Mouse (Mus musculus): ENCODE results near the gene Trdmt1.

Trdmt1 gene

DNA sequence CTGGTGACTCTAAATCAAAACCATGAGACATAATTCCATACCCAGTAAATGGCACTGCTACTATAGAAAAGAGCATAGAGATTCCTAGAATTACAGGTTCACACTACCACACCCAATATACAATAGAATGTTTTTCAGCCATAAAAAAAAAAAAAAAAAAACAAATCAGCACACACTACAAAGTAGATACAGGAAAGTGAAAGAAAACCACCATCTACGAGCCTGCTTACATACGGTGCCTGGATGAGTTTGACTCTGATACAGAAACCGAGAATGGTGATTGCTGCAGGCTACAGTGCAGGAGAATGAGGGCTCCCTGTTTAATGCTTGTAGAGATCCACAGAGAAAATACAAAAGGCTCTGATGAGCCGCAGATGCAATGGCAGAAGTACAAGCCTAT, 51.5 kb downstream of the Trdmt1 start:
- no peak for DNase-seq

DNA sequence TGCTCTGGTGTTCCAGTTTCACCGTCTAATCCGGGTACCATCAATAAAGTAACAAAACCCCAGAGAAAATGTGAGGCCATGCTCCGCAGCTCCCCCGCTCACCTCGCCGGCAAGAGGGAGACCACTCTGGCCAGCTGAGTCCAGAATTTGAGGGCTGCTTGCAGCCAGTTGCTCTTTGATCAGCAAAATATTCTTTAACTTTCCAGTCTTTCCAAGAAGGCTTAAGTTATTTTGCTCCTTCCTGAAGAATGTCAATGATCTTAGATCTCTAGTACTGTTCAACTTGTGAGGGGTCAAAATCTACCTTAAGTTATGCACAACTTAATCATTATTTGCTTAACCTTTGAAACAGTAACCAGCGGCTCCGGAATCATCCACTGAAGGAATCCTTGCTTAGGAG, 52.7 kb downstream of the Trdmt1 start, which contains the start of gene Cubn:
TSS of gene Cubn (minus strand) at position 80 of the 400 bp plus-strand sequence.
- no peak for DNase-seq

DNA sequence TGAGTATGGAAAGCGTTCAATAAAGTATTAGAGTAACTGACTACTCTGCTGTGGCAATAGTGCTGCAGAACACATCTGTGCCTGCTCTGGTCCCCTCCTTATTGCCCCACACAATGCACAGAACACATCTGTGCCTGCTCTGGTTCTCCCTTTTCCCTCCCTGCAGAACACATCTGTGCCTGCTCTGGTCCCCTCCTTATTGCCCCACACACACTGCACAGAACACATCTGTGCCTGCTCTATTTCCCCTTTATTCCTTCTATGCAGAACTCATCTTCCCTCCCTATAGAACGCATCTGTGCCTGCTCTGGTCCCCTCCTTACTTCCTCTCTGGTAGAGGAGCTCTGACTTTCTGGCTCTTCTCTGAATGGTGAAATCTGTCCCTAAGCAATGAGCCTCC, 54.0 kb downstream of the Trdmt1 start:
- no peak for DNase-seq

DNA sequence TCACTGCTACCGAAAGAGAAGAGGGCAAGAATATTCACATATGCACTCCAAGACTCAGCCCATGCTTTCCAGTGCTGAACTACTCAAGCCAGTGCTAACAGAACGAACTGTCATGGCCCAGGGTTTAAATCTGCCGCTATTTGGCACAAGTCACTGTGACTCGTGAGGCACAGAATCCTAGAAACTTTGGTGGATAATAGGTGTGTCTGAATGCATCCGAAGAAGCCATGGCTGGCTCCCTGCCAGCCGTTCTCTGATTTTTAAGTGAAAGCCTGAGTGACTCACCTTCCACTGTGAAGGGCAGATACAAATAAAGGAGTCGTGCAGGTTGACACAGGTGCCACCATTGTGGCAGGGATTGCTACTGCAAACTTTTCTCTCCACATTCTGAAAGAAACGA, 58.0 kb downstream of the Trdmt1 start:
- no peak for DNase-seq

DNA sequence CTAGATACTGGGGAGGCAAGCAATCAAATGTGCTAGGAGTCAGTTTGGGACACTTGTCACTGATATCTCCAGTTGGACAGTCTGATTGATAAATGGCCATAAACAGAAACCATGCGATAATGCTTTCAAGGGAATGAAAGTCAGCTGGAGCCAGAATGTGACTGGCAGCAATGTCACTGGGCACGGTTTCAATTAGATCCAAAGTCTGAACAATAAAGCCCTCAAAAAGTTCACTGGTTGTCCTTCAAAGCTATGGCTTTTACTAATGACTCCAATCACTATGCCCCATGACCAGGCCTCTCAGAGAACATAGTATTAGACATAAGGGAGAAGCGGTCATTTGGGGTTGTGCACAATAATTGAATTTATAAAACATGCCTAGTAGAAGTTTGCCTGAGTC, 59.9 kb downstream of the Trdmt1 start:
- DNase-seq: no peak

DNA sequence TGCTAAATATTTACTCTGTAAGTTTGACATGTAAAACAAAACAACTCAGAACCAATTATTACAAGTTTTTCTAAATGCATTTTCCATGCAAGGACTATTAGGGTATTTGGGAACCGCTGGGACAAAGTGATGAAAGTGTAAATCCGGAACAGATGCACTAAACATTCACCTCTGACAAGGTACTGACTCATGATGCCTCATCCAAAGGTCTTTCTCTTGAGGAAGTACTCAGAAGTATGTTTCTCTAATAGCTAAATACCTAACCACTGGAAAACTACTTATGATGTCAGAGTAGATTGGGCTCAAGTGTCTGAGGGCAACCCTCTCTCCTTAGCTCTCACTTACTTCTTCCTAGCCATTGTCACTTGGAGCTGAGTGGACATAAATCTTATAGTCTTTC, 63.7 kb downstream of the Trdmt1 start:
- DNase-seq: no peak

DNA sequence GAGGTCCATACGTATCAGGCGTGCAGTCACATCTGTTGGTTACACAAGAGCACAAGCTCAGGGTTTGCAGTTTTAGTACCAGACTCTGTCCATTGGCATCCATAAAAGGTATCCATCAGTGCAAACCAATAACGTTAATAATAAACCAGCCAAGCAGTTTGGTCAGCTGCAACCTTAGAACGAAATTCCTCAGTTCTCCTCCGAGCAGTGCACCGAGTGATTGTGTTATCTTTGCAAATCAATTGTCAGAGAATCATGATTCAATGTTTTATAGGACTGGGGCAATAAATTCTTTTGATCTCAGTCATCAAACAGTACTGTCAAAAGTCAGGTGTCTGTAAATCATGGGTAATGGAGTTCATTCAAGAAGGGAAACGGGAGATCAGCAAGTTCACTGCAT, 65.3 kb downstream of the Trdmt1 start:
- no peak for DNase-seq

DNA sequence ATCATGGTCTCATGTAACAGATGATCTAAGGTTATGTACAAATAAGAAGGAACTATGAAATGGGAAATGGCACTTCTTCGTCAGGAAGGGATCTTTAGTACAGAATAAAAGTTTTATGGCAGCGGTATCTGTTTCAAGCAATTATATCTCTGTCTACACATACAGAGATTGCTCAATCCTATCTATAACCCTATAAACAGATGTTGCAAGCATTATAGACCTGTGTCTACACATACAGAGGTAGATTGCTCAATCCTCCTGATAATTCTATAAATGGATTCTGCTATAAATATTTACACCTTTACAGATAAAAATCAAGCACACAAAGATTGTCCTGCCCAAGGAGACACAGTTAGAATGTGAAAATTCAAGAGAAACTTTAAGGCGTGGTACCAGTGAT, 74.4 kb downstream of the Trdmt1 start:
- no peak for DNase-seq

DNA sequence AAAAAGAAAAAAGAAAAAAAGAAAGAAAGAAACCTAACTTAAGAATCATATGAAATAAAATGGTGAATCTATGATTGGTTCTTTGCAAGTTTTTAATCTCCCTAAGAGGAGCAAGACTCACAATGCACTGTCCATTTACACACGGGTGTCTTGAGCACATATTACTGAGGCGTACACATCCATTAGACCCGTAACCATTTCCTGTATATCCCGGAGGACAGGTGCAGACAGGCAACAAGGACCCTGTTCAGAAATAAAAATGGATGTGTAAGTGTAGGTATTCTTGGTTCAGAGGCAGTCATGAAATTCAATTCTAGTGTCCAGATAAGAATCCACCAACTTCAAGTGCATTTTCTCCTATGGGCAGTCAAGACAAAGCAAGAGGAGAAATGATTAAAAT, 74.8 kb downstream of the Trdmt1 start:
- DNase-seq: no peak

DNA sequence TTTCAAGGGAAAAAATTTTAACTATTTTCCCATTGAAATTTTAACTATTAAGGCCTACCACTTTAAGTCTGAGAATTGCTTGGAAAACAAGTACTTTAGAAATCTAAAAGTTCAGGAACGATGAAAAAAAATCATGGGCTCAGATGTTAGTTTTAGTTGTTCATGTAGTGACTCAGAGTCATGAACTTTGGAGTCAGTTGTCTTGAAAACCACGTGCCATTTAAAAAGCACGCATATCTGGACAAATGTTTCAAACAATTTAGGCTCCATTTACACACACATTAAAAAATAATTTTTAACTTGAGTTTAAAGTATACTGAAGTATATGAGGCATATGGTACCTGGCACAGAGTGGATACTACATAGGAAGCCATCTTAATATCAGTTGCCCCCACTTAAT, 77.8 kb downstream of the Trdmt1 start:
- DNase-seq: no peak
